Mouse (Mus musculus) fibroblast of lung, adult 2 months (primary cell): ENCODE results near the gene Hic2.

Experiments used
- DNase-seq: peaks from one replicate; pipeline ENCODE4 v3.0.0-alpha.2; 2011; ENCODE audit warnings: low read depth

Gene Hic2

GRCm38 (mm10) chr16:17234499-17234895 is 1.1 kb downstream of the Hic2 start:
- DNase-seq: no peak

- DNase-seq: peak; percentile 44
These were observed 1.7 kb downstream of the Hic2 start for GRCm38 (mm10) chr16:17234916-17235665.

- DNase-seq: no peak
These were observed 4.3 kb downstream of the Hic2 start for GRCm38 (mm10) chr16:17237634-17238033.

- no peak for DNase-seq
These were observed 6.0 kb downstream of the Hic2 start for GRCm38 (mm10) chr16:17239409-17239808.

GRCm38 (mm10) chr16:17243731-17244130 is 10.4 kb downstream of the Hic2 start:
- no peak for DNase-seq

GRCm38 (mm10) chr16:17244996-17245395 is 11.6 kb downstream of the Hic2 start:
- DNase-seq: no peak

GRCm38 (mm10) chr16:17247727-17248126 is 14.4 kb downstream of the Hic2 start:
- DNase-seq: no peak

- no peak for DNase-seq
These were observed 15.8 kb downstream of the Hic2 start for GRCm38 (mm10) chr16:17249135-17249534.

GRCm38 (mm10) chr16:17251539-17251938 is 18.2 kb downstream of the Hic2 start:
- DNase-seq: no peak

- no peak for DNase-seq
These were observed 18.8 kb downstream of the Hic2 start for GRCm38 (mm10) chr16:17252086-17252726.

- no peak for DNase-seq
These were observed 19.5 kb downstream of the Hic2 start for GRCm38 (mm10) chr16:17252841-17253240.

GRCm38 (mm10) chr16:17254005-17254597 is 20.7 kb downstream of the Hic2 start:
- DNase-seq: no peak

GRCm38 (mm10) chr16:17255270-17255669 is 21.9 kb downstream of the Hic2 start:
- no peak for DNase-seq

- no peak for DNase-seq
These were observed 24.0 kb downstream of the Hic2 start for GRCm38 (mm10) chr16:17257359-17257821.

- DNase-seq: no peak
These were observed 25.5 kb downstream of the Hic2 start for GRCm38 (mm10) chr16:17258917-17259316.

- no peak for DNase-seq
These were observed 28.0 kb downstream of the Hic2 start for GRCm38 (mm10) chr16:17261341-17261740.

- no peak for DNase-seq
These were observed 32.7 kb downstream of the Hic2 start for GRCm38 (mm10) chr16:17266113-17266512.

GRCm38 (mm10) chr16:17267937-17268336 is 34.6 kb downstream of the Hic2 start:
- no peak for DNase-seq

GRCm38 (mm10) chr16:17269872-17270271 is 36.5 kb downstream of the Hic2 start:
- no peak for DNase-seq

GRCm38 (mm10) chr16:17271124-17271523 is 37.8 kb downstream of the Hic2 start:
- no peak for DNase-seq

GRCm38 (mm10) chr16:17271856-17272255 is 38.5 kb downstream of the Hic2 start:
- no peak for DNase-seq

- DNase-seq: no peak
These were observed 42.3 kb downstream of the Hic2 start, which contains the start of gene Tmem191c for GRCm38 (mm10) chr16:17275721-17276120. TSS of gene Tmem191c (plus strand) at chr16:17276077.
